Mouse (Mus musculus): Measurements from ENCODE around the gene Zfp503. TPM values are rescaled to one million over a fixed set of nuclear protein-coding genes. Genes with fewer than 3 reads are reported as not detected.

Zfp503 gene
- total and polyA plus RNA-seq, 2 experiments from 2014 or later = 4.3 to 9.1 TPM

DNA sequence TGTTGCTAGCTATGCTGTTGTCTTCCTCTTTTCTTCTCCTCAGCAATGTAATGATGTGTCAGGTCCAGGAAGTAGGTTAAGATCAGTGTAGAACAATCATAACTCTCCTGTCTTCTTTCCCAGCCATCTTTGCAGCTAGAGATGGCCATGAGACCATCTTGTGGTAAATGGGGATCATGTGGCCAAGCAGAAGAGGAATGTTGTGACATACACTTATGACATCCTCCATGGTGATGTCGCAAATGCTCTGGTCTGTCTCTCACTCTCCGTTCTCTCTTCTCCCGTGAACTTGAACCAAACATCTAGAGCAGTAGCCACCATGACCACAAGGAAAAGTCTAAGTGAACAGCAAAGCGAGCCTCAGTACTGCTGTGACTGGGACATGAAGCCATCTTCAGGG, 10.2 kb upstream of the Zfp503 start:
- H3K4me2 ChIP-seq (ENCODE audit: low read depth, low read length, poor library complexity, severe bottlenecking) = no peak overlapping the region

DNA sequence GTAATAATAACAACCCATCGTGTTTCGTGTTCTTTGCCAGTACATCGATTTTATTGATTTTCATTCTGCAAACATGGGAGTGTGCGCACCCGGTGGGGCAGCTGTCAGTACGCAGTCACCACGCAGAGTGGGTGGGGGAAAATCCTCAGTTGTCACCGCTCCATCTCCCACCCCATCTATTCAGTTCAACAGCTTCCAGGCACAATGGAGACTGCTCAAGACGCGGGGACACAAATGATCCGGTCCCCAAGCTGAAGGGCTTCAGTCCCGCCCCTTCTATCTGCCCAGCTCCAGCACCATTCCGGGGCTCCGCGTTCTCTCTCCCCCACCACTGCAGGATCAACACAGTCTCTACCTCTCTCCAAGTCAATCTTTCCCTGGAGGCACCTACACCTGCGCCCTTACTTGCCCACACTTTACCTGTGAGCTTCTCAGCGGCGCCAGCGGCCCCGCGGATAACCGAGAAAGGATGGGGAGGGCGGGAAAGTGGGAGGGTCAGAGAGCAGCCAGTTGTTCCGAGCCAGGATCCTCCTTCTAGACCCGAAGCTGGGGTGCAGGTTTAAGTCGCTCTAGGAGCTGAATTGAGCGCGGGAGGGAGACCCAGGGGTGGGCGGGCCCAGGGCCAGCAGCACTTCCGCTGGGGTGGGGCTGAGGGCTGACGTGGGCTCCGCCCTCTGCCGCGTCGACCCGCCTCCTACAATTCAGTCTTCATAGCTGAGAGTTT, 5.8 kb upstream of the Zfp503 start:
- H3K27me3 ChIP-seq (ENCODE audit: insufficient read depth, low read length) = peaks cover 32% of the 10 kb centered on the region
- H3K27ac ChIP-seq (ENCODE audit: low read depth, low read length) = no peak overlapping the region
- peak; percentile 57 for DNase-seq (ENCODE audit: low spot score)
- H3K4me2 ChIP-seq (ENCODE audit: low read depth, low read length, poor library complexity, severe bottlenecking) = peak overlapping the region; percentile 64
- ATAC-seq (ENCODE audit: low FRiP score) = peak; percentile 65; the same call in 1 of the 2 replicates
- WGBS = under 1% methylated on average over 33 of the region's 36 CpGs
- peak overlapping the region; percentile 42 for H3K4me3 ChIP-seq (ENCODE audit: low read depth, low read length)
- no peak for TF ChIP-seq CTCF (IDR thresholded peaks at IDR 0.05)
- no peaks in the 10 kb centered on the region for H3K36me3 ChIP-seq (ENCODE audit: insufficient read depth, low read length)
- no peaks in the 10 kb centered on the region for H3K9me3 ChIP-seq (ENCODE audit: low read length)
- peak overlapping the region; percentile 36; the same call in 1 of the 2 replicates for H3K9ac ChIP-seq (replicated peaks; ENCODE audit: low read length, poor library complexity, severe bottlenecking)
- H3K4me1 ChIP-seq (ENCODE audit: insufficient read depth, low read length) = peaks cover 14% of the 10 kb centered on the region; the same call in 1 of the 2 replicates

More for the DNA sequence above, 10.2 kb upstream of the Zfp503 start:
- H3K9ac ChIP-seq (replicated peaks; ENCODE audit: low read length, poor library complexity, severe bottlenecking) = no peak overlapping the region
- H3K9me3 ChIP-seq (ENCODE audit: low read length) = no peaks in the 10 kb centered on the region
- peaks cover 8% of the 10 kb centered on the region; the same call in 1 of the 2 replicates for H3K4me1 ChIP-seq (ENCODE audit: insufficient read depth, low read length)
- TF ChIP-seq CTCF (IDR thresholded peaks at IDR 0.05) = no peak
- no peaks in the 10 kb centered on the region for H3K36me3 ChIP-seq (ENCODE audit: insufficient read depth, low read length)
- 93% methylated on average over 4 of the region's 4 CpGs for WGBS
- DNase-seq (ENCODE audit: low spot score) (no peak), ATAC-seq (ENCODE audit: low FRiP score) (no peak)
- H3K27ac ChIP-seq (ENCODE audit: low read depth, low read length) = no peak overlapping the region
- H3K4me3 ChIP-seq (ENCODE audit: low read depth, low read length) = no peak overlapping the region
- H3K27me3 ChIP-seq (ENCODE audit: insufficient read depth, low read length) = peaks cover 13% of the 10 kb centered on the region

GRCm38 (mm10) chr14:21994061-21994990, 4.9 kb upstream of the Zfp503 start:
- 7% methylated on average over 44 of the region's 44 CpGs for WGBS
- ATAC-seq (ENCODE audit: low FRiP score) (no peak), DNase-seq (ENCODE audit: low spot score) (no peak)
- peak overlapping the region; percentile 64 for H3K4me2 ChIP-seq (ENCODE audit: low read depth, low read length, poor library complexity, severe bottlenecking)
- no peaks in the 10 kb centered on the region for H3K9me3 ChIP-seq (ENCODE audit: low read length)
- no peaks in the 10 kb centered on the region for H3K36me3 ChIP-seq (ENCODE audit: insufficient read depth, low read length)
- H3K27me3 ChIP-seq (ENCODE audit: insufficient read depth, low read length) = peaks cover 37% of the 10 kb centered on the region
- TF ChIP-seq CTCF (IDR thresholded peaks at IDR 0.05) = no peak
- peaks cover 15% of the 10 kb centered on the region for H3K4me1 ChIP-seq (ENCODE audit: insufficient read depth, low read length)
- H3K4me3 ChIP-seq (ENCODE audit: low read depth, low read length) = peak overlapping the region; percentile 42
- H3K27ac ChIP-seq (ENCODE audit: low read depth, low read length) = no peak overlapping the region
- H3K9ac ChIP-seq (replicated peaks; ENCODE audit: low read length, poor library complexity, severe bottlenecking) = no peak overlapping the region

- H3K27ac ChIP-seq (ENCODE audit: low read depth, low read length) = no peak overlapping the region
- H3K36me3 ChIP-seq (ENCODE audit: insufficient read depth, low read length) = no peaks in the 10 kb centered on the region
- H3K27me3 ChIP-seq (ENCODE audit: insufficient read depth, low read length) = peaks cover 43% of the 10 kb centered on the region
- WGBS = 38% methylated on average over 14 of the region's 14 CpGs
- no peak overlapping the region for H3K9ac ChIP-seq (replicated peaks; ENCODE audit: low read length, poor library complexity, severe bottlenecking)
- H3K4me2 ChIP-seq (ENCODE audit: low read depth, low read length, poor library complexity, severe bottlenecking) = peak overlapping the region; percentile 64; the same call in 1 of the 2 replicates
- no peaks in the 10 kb centered on the region for H3K9me3 ChIP-seq (ENCODE audit: low read length)
- no peak overlapping the region for H3K4me3 ChIP-seq (ENCODE audit: low read depth, low read length)
- no peak for TF ChIP-seq CTCF (IDR thresholded peaks at IDR 0.05)
- no peak for ATAC-seq (ENCODE audit: low FRiP score)
- DNase-seq (ENCODE audit: low spot score) = no peak
- peaks cover 16% of the 10 kb centered on the region for H3K4me1 ChIP-seq (ENCODE audit: insufficient read depth, low read length)
These were observed 4.1 kb upstream of the Zfp503 start for GRCm38 (mm10) chr14:21993251-21994060.

GRCm38 (mm10) chr14:21992321-21992885, 3.0 kb upstream of the Zfp503 start:
- H3K27ac ChIP-seq (ENCODE audit: low read depth, low read length) = no peak overlapping the region
- 68% methylated on average over 4 of the region's 4 CpGs for WGBS
- TF ChIP-seq CTCF (IDR thresholded peaks at IDR 0.05) = no peak
- DNase-seq (ENCODE audit: low spot score) = no peak
- no peaks in the 10 kb centered on the region for H3K9me3 ChIP-seq (ENCODE audit: low read length)
- ATAC-seq (ENCODE audit: low FRiP score) = no peak
- H3K4me3 ChIP-seq (ENCODE audit: low read depth, low read length) = no peak overlapping the region
- H3K9ac ChIP-seq (replicated peaks; ENCODE audit: low read length, poor library complexity, severe bottlenecking) = no peak overlapping the region
- peaks cover 16% of the 10 kb centered on the region for H3K4me1 ChIP-seq (ENCODE audit: insufficient read depth, low read length)
- H3K36me3 ChIP-seq (ENCODE audit: insufficient read depth, low read length) = no peaks in the 10 kb centered on the region
- H3K27me3 ChIP-seq (ENCODE audit: insufficient read depth, low read length) = peaks cover 43% of the 10 kb centered on the region
- no peak overlapping the region for H3K4me2 ChIP-seq (ENCODE audit: low read depth, low read length, poor library complexity, severe bottlenecking)

Data from midbrain, postnatal 0 days (tissue).